Mouse (Mus musculus) adrenal gland (tissue): ENCODE measurements at regions not wholly inside any gene's neighbourhood (a gene's known extent, or its start where the extent isn't known, plus 50 kb on each side); places are given as distances from the start of the nearest gene placed in this dataset.
"Not testable (repeated sequence)": the region's sequence is repeated elsewhere in the genome, so short reads cannot be mapped to it uniquely, and the experiment has no call there.

Experiments
- intact Hi-C: fragments of 180-260 bp; cut with DNase I; formaldehyde crosslinking; loops from one replicate; pipeline ENCODE4 v1.15.1; 2025

GRCm38 (mm10) chr5:148708014-148708741 lies 155.6 kb upstream of the Ubl3 start:
- intact Hi-C loops: loop anchor here (10.0 kb wide), 1 partner anchor 153 kb away; the partner anchor contains the start of gene Ubl3

GRCm38 (mm10) chr5:148707335-148707734 lies 154.7 kb upstream of the Ubl3 start:
- intact Hi-C loops: loop anchor here (10.0 kb wide), 1 partner anchor 153 kb away; the partner anchor contains the start of gene Ubl3

- intact Hi-C loops: loop anchor here (10.0 kb wide), 1 partner anchor 152 kb away; the partner anchor contains the start of gene Ubl3
These were observed 153.9 kb upstream of the Ubl3 start for GRCm38 (mm10) chr5:148706323-148707120.

- intact Hi-C loops: loop anchor here (10.0 kb wide), 1 partner anchor 150 kb away; the partner anchor contains the start of gene Ubl3
These were observed 152.2 kb upstream of the Ubl3 start for GRCm38 (mm10) chr5:148704769-148705168.

- intact Hi-C loops: loop anchor here (10.0 kb wide), 1 partner anchor 147 kb away; the partner anchor contains the start of gene Ubl3
These were observed 149.3 kb upstream of the Ubl3 start for GRCm38 (mm10) chr5:148701859-148702258.

- intact Hi-C loops: loop anchor here (10.0 kb wide), 1 partner anchor 146 kb away; the partner anchor contains the start of gene Ubl3
These were observed 148.4 kb upstream of the Ubl3 start for GRCm38 (mm10) chr5:148701001-148701400.

- intact Hi-C loops: loop anchor here (10.0 kb wide), 1 partner anchor 145 kb away; the partner anchor contains the start of gene Ubl3
These were observed 147.7 kb upstream of the Ubl3 start for GRCm38 (mm10) chr5:148700240-148700639.

GRCm38 (mm10) chr5:148697631-148698368 lies 145.2 kb upstream of the Ubl3 start:
- intact Hi-C loops: no loop called here

GRCm38 (mm10) chr5:148694352-148694751 lies 141.8 kb upstream of the Ubl3 start:
- intact Hi-C loops: no loop called here

GRCm38 (mm10) chr5:148691486-148691885 lies 138.9 kb upstream of the Ubl3 start:
- intact Hi-C loops: no loop called here

GRCm38 (mm10) chr5:148690823-148691197 lies 138.2 kb upstream of the Ubl3 start:
- intact Hi-C loops: no loop called here

- intact Hi-C loops: no loop called here
These were observed 137.7 kb upstream of the Ubl3 start for GRCm38 (mm10) chr5:148690158-148690822.

GRCm38 (mm10) chr5:148689297-148689696 lies 136.7 kb upstream of the Ubl3 start:
- intact Hi-C loops: no loop called here

GRCm38 (mm10) chr5:148688501-148688900 lies 135.9 kb upstream of the Ubl3 start:
- intact Hi-C loops: no loop called here

GRCm38 (mm10) chr5:148687827-148688226 lies 135.2 kb upstream of the Ubl3 start:
- intact Hi-C loops: no loop called here

- intact Hi-C loops: no loop called here
These were observed 131.6 kb upstream of the Ubl3 start for GRCm38 (mm10) chr5:148684216-148684615.

GRCm38 (mm10) chr5:148682553-148682952 lies 130.0 kb upstream of the Ubl3 start:
- intact Hi-C loops: no loop called here

GRCm38 (mm10) chr5:148680341-148680740 lies 127.8 kb upstream of the Ubl3 start:
- intact Hi-C loops: no loop called here

GRCm38 (mm10) chr5:148679586-148679985 lies 127.0 kb upstream of the Ubl3 start:
- intact Hi-C loops: no loop called here

- intact Hi-C loops: not testable (repeated sequence)
These were observed 125.8 kb upstream of the Ubl3 start for GRCm38 (mm10) chr5:148678285-148678937.
